Mouse (Mus musculus) embryonic facial prominence, embryonic 14.5 days (tissue): ENCODE data around the gene Selenov. TPM values are rescaled to one million over a fixed set of nuclear protein-coding genes. Genes with fewer than 3 reads are reported as not detected.
"Not testable (repeated sequence)": the region's sequence is repeated elsewhere in the genome, so short reads cannot be mapped to it uniquely, and the experiment has no call there.

Experiments used
- ATAC-seq: fragments of 200-750 bp; cut with Nextera tagmentation; 2 replicates; pipeline ENCODE4 v1.8.0; 2017; ENCODE audit warnings: low read depth, moderate number of reproducible peaks, moderate TSS enrichment
- DNase-seq: peaks from one replicate; pipeline ENCODE4 v3.0.0-alpha.2; 2015; ENCODE audit warnings: low spot score
- H3K27ac ChIP-seq: fragments of 300-500 bp; sonication (generic); replicated peaks from 2 replicates; pipeline ENCODE4 v1.5.1; 2014; ENCODE audit warnings: low read depth, mild to moderate bottlenecking, low read length, moderate library complexity
- H3K27me3 ChIP-seq: fragments of 300-500 bp; sonication (generic); replicated peaks from 2 replicates; pipeline ENCODE4 v1.6.1; 2014; ENCODE audit warnings: low read length; ENCODE audit not compliant: control insufficient read depth, insufficient read depth
- H3K36me3 ChIP-seq: fragments of 300-500 bp; sonication (generic); 2 replicates; pipeline ENCODE4 v1.6.1; 2014; ENCODE audit warnings: low read length, mixed read lengths; ENCODE audit not compliant: control insufficient read depth, insufficient read depth
- H3K4me1 ChIP-seq: fragments of 300-500 bp; sonication (generic); 2 replicates; pipeline ENCODE4 v1.6.1; 2014; ENCODE audit warnings: antibody characterized with exemption, low read length; ENCODE audit not compliant: control insufficient read depth, insufficient read depth
- H3K4me2 ChIP-seq: fragments of 300-500 bp; sonication (generic); 2 replicates; pipeline ENCODE4 v1.6.1; 2014; ENCODE audit warnings: low read depth, mild to moderate bottlenecking, low read length, moderate library complexity, mixed read lengths
- H3K4me3 ChIP-seq: fragments of 300-500 bp; sonication (generic); 2 replicates; pipeline ENCODE4 v1.5.1; 2014; ENCODE audit warnings: low read depth, mild to moderate bottlenecking, low read length
- H3K9ac ChIP-seq: fragments of 300-500 bp; sonication (generic); 2 replicates; pipeline ENCODE4 v1.6.1; 2014; ENCODE audit warnings: low read depth, mild to moderate bottlenecking, low read length, moderate library complexity, mixed read lengths
- H3K9me3 ChIP-seq: fragments of 300-500 bp; sonication (generic); 2 replicates; pipeline ENCODE4 v1.6.1; 2016; ENCODE audit warnings: low read length; ENCODE audit not compliant: control insufficient read depth
- WGBS: fragments of 180-500 bp; shearing (Covaris S2); extraction: QIAGEN DNeasy Blood & Tissue Kit; methylation state at CpG from one replicate; pipeline ENCODE4 v1.1.7; 2014; 5-methylcytosine and 5-hydroxymethylcytosine counted together
- polyA plus RNA-seq: library from polyadenylated mRNA; unstranded; fragments of >200 nt; fragmentation: Nextera tagmentation; extraction: Ambion mirVana; gene quantifications from 2 replicates; pipeline ENCODE4 v1.2.1, GENCODE M21; 2014

Selenov gene
- polyA plus RNA-seq, 1 experiment from 2014 or later, result not detected

- Histone ChIP-seq H3K36me3 (no peaks in the 10 kb centered on the region), H3K27ac (no peak overlapping the region), H3K27me3 (no peaks in the 10 kb centered on the region), H3K9me3 (peaks cover 5% of the 10 kb centered on the region; the same call in 1 of the 2 replicates), H3K4me1 (no peaks in the 10 kb centered on the region), H3K4me3 (no peak overlapping the region), H3K4me2 (no peak overlapping the region), H3K9ac (no peak overlapping the region)
- DNase-seq, result no peak
- 77% methylated on average over 6 of the region's 6 CpGs for WGBS
- no peak for ATAC-seq
Measured at GRCm38 (mm10) chr7:28255476-28255875, 35.5 kb downstream of the Selenov start.

- no peak for ATAC-seq
- H3K36me3 ChIP-seq, result no peaks in the 10 kb centered on the region
- no peak overlapping the region for H3K9ac ChIP-seq
- H3K4me3 ChIP-seq, result no peak overlapping the region
- no peak overlapping the region for H3K27ac ChIP-seq
- no peaks in the 10 kb centered on the region for H3K4me1 ChIP-seq
- H3K9me3 ChIP-seq, result peaks cover 5% of the 10 kb centered on the region; the same call in 1 of the 2 replicates
- DNase-seq, result no peak
- H3K27me3 ChIP-seq, result no peaks in the 10 kb centered on the region
- no peak overlapping the region for H3K4me2 ChIP-seq
- WGBS, result 94% methylated on average over 6 of the region's 6 CpGs
Measured at GRCm38 (mm10) chr7:28254591-28254990, 36.4 kb downstream of the Selenov start.

- ATAC-seq (no peak), DNase-seq (no peak)
- no peaks in the 10 kb centered on the region for H3K27me3 ChIP-seq
- H3K4me3 ChIP-seq, result no peak overlapping the region
- no peak overlapping the region for H3K9ac ChIP-seq
- H3K36me3 ChIP-seq, result no peaks in the 10 kb centered on the region
- no peaks in the 10 kb centered on the region for H3K4me1 ChIP-seq
- no peak overlapping the region for H3K4me2 ChIP-seq
- WGBS, result 89% methylated on average over 17 of the region's 17 CpGs
- H3K27ac ChIP-seq, result no peak overlapping the region
- H3K9me3 ChIP-seq, result peaks cover 5% of the 10 kb centered on the region; the same call in 1 of the 2 replicates
Measured at GRCm38 (mm10) chr7:28251976-28252375, 39.0 kb downstream of the Selenov start.

GRCm38 (mm10) chr7:28248957-28249356 lies 42.0 kb downstream of the Selenov start:
- H3K9me3 ChIP-seq, result no peaks in the 10 kb centered on the region
- H3K36me3 ChIP-seq, result no peaks in the 10 kb centered on the region
- no peak for ATAC-seq
- 92% methylated on average over 3 of the region's 3 CpGs for WGBS
- H3K4me1 ChIP-seq, result no peaks in the 10 kb centered on the region
- DNase-seq, result no peak
- no peak overlapping the region for H3K9ac ChIP-seq
- H3K27me3 ChIP-seq, result no peaks in the 10 kb centered on the region
- H3K27ac ChIP-seq, result no peak overlapping the region
- H3K4me3 ChIP-seq, result no peak overlapping the region
- H3K4me2 ChIP-seq, result no peak overlapping the region

- H3K4me1 ChIP-seq, H3K27me3 ChIP-seq, H3K4me3 ChIP-seq, ATAC-seq, H3K9ac ChIP-seq, H3K36me3 ChIP-seq, H3K4me2 ChIP-seq, H3K9me3 ChIP-seq, DNase-seq, H3K27ac ChIP-seq: not testable (repeated sequence)
- 63% methylated on average over 2 of the region's 2 CpGs for WGBS
Measured at GRCm38 (mm10) chr7:28243943-28244342, 47.0 kb downstream of the Selenov start.

Other genes with a start within 250 kb of the Selenov start
- 247 and 269 TPM in 2 replicates for gene Psmc4, start 241.1 kb downstream of the Selenov start, polyA plus RNA-seq
- gene Fcgbp, start 219.9 kb downstream of the Selenov start, polyA plus RNA-seq, result 0.34 and 0.58 TPM in 2 replicates
- 0.01 TPM in 1 of 2 replicates, not detected in the other for gene 9530053A07Rik, start 161.7 kb downstream of the Selenov start, polyA plus RNA-seq
- 42.4 and 46.5 TPM in 2 replicates for gene Fbl, start 121.5 kb downstream of the Selenov start, polyA plus RNA-seq
- 12.2 and 13.5 TPM in 2 replicates for gene Dyrk1b, start 111.7 kb downstream of the Selenov start, polyA plus RNA-seq
- 4.9 and 6.3 TPM in 2 replicates for gene Eid2, start 23.3 kb downstream of the Selenov start, polyA plus RNA-seq
- 13.4 TPM in 2 replicates for gene Eid2b, start 13.4 kb downstream of the Selenov start, polyA plus RNA-seq
- 0.90 and 2.1 TPM in 2 replicates for gene Dll3, start 11.1 kb upstream of the Selenov start, polyA plus RNA-seq
- 124 and 134 TPM in 2 replicates for gene Timm50, start 20.9 kb upstream of the Selenov start, polyA plus RNA-seq
- gene Supt5, start 47.6 kb upstream of the Selenov start, polyA plus RNA-seq, result 70.5 and 82.3 TPM in 2 replicates
- 1,196 and 1,252 TPM in 2 replicates for gene Rps16, start 59.5 kb upstream of the Selenov start, polyA plus RNA-seq
- 41.1 and 51.3 TPM in 2 replicates for gene Plekhg2, start 81.4 kb upstream of the Selenov start, polyA plus RNA-seq
- 13.5 and 14.4 TPM in 2 replicates for gene Zfp36, start 89.1 kb upstream of the Selenov start, polyA plus RNA-seq
- 44.1 and 48.2 TPM in 2 replicates for gene Med29, start 101.5 kb upstream of the Selenov start, polyA plus RNA-seq
- 52.1 and 54.1 TPM in 2 replicates for gene Paf1, start 101.8 kb upstream of the Selenov start, polyA plus RNA-seq
- 14.7 and 20.4 TPM in 2 replicates for gene Gmfg, start 146.3 kb upstream of the Selenov start, polyA plus RNA-seq
- 4.0 and 6.7 TPM in 2 replicates for gene Lrfn1, start 160.8 kb upstream of the Selenov start, polyA plus RNA-seq
- not detected in 2 replicates for gene Ifnl2, start 219.3 kb upstream of the Selenov start, polyA plus RNA-seq
- gene Ifnl3, start 231.7 kb upstream of the Selenov start, polyA plus RNA-seq, result not detected in 2 replicates
- gene Sycn, start 249.7 kb upstream of the Selenov start, polyA plus RNA-seq, result not detected in 2 replicates